Mouse (Mus musculus): ENCODE data around the gene Lars2. TPM values are rescaled to one million over a fixed set of nuclear protein-coding genes. Genes with fewer than 3 reads are reported as not detected.
A peak's percentile ranks its signal among the peaks of the same experiment; 100 is the strongest.

Gene Lars2
- polyA plus RNA-seq, 1 experiment from 2014 or later: 788 TPM

DNA sequence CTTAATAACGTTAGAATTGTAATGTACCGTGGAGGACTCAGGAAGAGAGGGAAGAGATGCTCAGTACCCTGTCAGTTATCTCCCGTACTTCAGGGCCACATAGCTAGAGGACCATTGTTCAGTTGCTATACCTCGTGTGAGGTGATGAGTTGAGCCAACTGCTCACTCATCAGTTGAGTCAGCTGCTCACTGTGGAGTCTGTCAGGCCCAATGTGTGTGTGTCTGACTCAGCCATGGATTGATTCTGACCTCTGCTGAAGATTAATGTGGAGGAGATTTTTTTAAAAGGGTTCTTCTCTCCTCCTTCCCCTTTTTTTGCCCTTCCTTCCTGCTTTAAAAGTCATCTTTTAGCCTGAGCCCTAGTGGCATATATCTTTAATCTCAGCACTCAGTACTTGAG lies 133.8 kb downstream of the Lars2 start:
- no peak for ATAC-seq
- Histone ChIP-seq H3K4me1 (peaks cover 18% of the 10 kb centered on the region), H3K27me3 (replicated peaks) (no peaks in the 10 kb centered on the region), H3K9me3 (replicated peaks) (no peaks in the 10 kb centered on the region), H3K36me3 (peaks cover 60% of the 10 kb centered on the region), H3K4me3 (no peak overlapping the region), H3K4me2 (no peak overlapping the region), H3K27ac (no peak overlapping the region), H3K9ac (no peak overlapping the region)
- WGBS (ENCODE audit: insufficient replicate concordance): 74% methylated on average over 4 of the region's 4 CpGs

DNA sequence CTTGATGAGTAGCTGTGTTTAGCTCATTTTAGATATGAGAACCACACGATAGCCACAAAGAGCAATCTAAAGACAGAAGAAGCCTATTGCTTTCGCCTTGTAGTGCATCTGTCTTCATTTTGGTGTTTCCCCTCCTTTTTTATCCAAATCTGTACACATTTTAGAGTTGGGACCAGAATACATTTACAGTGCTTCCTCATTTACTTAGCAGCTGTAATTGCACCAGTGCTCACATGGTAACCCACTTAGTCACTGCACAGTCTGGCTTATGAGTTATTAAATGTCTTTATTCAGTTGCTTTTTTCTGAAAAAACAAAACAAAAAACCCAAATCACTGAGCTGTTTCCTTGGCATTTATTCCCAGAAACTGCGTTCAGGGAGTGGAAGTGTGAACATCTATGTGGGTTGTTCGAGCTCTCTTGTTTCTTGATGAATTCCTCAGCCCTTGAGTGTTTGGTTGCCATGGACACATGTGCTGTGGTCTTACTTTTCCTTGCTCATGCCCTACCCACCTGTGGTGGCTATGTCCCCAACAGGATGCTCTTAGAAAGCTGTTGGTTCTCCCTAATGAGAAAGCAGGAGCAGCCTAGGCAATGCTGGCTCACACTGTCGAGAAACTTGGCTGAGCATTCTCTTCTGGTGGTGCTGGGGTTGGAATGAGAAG lies 136.6 kb downstream of the Lars2 start:
- H3K27me3 ChIP-seq (replicated peaks): no peaks in the 10 kb centered on the region
- H3K4me1 ChIP-seq: peaks cover 4% of the 10 kb centered on the region; the same call in 1 of the 2 replicates
- no peak overlapping the region for H3K4me3 ChIP-seq
- no peak overlapping the region for H3K4me2 ChIP-seq
- peaks cover 69% of the 10 kb centered on the region for H3K36me3 ChIP-seq
- 78% methylated on average over 5 of the region's 5 CpGs for WGBS (ENCODE audit: insufficient replicate concordance)
- H3K27ac ChIP-seq: no peak overlapping the region
- H3K9me3 ChIP-seq (replicated peaks): no peaks in the 10 kb centered on the region
- no peak for ATAC-seq
- H3K9ac ChIP-seq: no peak overlapping the region

DNA sequence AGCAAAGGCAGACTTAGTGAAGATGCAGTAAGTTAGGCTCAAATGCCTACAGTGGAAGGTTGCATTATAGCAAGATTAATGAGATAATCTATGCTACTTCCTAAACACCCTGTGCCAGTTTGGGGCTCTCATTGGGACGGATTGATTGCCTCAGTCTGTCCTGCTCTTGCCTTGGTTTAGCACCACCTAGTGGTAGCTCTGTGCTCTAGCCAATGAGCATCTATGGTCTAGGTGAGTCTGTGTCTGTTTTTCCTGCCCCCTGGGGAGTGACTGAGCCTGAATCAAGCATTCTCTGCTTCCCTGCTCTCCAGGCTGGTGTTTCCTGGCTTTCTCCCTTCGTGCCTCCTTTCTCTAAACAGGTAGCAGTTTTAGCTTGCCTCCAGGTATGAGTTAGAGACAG lies 137.6 kb downstream of the Lars2 start:
- 14% methylated on average over 2 of the region's 2 CpGs for WGBS (ENCODE audit: insufficient replicate concordance)
- Histone ChIP-seq H3K9ac (no peak overlapping the region), H3K36me3 (peaks cover 62% of the 10 kb centered on the region), H3K27me3 (replicated peaks) (no peaks in the 10 kb centered on the region), H3K9me3 (replicated peaks) (no peaks in the 10 kb centered on the region), H3K27ac (no peak overlapping the region), H3K4me3 (no peak overlapping the region), H3K4me2 (no peak overlapping the region), H3K4me1 (peaks cover 4% of the 10 kb centered on the region; the same call in 1 of the 2 replicates)
- ATAC-seq: peak; percentile 82

DNA sequence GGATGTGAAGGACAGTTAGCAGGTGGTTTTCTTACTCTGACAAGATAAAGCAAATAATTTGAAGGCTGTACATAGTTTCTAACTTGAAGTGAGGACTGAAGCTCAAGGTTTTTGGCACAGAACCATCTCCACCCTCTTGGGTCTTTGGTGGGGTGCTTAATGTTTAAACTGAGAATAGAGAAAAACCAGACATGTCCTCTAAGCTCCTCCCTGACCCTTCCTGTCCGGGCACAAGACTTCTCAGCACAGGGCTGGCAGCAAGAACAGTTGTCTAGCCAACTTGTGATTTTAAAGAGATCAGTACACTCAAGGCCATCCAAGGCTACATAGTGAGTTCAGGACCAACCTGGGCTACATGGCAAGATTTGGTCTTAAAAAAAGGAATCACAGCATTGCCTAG lies 138.9 kb downstream of the Lars2 start:
- Histone ChIP-seq H3K27me3 (replicated peaks) (no peaks in the 10 kb centered on the region), H3K36me3 (peaks cover 64% of the 10 kb centered on the region)
- no peak for ATAC-seq

DNA sequence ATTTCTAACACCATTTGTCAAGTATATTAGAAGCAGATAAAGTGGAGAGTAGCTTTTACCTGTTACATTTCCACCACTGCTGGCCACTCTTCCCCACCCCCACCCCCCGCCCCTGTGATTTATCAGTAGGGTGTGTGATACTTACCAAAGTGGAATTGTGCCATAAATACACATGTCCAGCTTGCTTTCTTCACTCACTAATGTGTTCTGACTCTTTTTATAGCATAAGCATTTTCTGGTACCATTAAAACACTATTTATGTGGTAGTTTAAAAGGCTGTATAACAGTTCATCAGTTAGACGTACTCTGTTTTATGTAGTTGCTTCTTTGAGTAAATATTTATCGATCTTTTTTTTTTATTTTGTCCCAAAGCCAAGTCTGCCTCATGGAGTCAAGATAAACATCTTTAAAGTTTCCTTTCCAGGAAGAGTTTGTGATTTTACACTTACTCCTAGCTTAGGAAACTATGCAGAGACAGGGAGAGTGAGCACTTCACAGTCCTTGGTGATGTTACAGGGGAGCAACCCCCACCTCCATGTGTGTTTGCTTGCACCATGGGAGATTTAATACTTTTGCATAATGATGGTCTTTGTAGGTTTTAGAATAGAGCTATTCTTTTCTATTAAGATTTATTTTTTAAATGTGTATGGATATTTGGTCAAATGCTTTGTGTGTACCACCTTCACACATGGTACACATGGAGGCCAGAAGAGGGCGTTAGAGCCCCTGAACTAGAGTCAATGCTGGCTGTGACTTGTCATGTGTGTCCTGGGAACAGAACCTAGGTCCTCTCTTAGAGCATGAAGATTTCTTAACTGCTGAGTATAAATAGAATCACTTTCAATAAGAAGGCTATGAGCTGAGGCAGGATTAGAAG lies 139.8 kb downstream of the Lars2 start:
- no peak overlapping the region for H3K27ac ChIP-seq

More for the DNA sequence above, 138.9 kb downstream of the Lars2 start:
- H3K4me1 ChIP-seq: peaks cover 7% of the 10 kb centered on the region; the same call in 1 of the 2 replicates
- H3K9ac ChIP-seq: no peak overlapping the region
- no peak overlapping the region for H3K4me2 ChIP-seq
- H3K9me3 ChIP-seq (replicated peaks): no peaks in the 10 kb centered on the region
- H3K27ac ChIP-seq: no peak overlapping the region
- 68% methylated on average over 1 of the region's 1 CpGs for WGBS (ENCODE audit: insufficient replicate concordance)
- no peak overlapping the region for H3K4me3 ChIP-seq

DNA sequence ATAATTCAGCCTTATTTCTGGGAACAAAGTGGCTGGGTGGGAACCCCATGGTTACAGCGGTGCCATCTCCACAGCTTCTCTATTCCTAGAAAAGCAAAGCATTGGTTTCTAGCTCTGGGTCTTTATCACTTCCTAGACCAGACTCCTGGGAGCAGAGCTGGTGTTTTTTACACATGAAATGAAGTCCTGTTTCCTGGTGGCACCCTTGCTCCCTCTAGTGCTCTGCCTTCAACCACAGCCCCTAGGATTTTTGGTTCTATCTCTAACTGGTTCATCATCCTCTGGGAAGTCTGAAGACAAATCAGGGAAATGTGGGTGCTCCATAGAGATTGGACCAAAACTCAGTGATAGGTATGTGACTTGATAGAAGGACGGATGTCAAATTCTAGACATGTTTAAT lies 140.7 kb downstream of the Lars2 start:
- Histone ChIP-seq H3K27me3 (replicated peaks) (no peaks in the 10 kb centered on the region), H3K9me3 (replicated peaks) (no peaks in the 10 kb centered on the region), H3K4me3 (no peak overlapping the region), H3K27ac (no peak overlapping the region), H3K36me3 (peaks cover 68% of the 10 kb centered on the region), H3K4me2 (no peak overlapping the region), H3K4me1 (peaks cover 7% of the 10 kb centered on the region; the same call in 1 of the 2 replicates), H3K9ac (no peak overlapping the region)
- WGBS (ENCODE audit: insufficient replicate concordance): 57% methylated on average over 2 of the region's 2 CpGs
- ATAC-seq: no peak

More for the DNA sequence above, 139.8 kb downstream of the Lars2 start:
- H3K27me3 ChIP-seq (replicated peaks): no peaks in the 10 kb centered on the region
- no peak overlapping the region for H3K4me3 ChIP-seq
- H3K9me3 ChIP-seq (replicated peaks): no peaks in the 10 kb centered on the region
- peaks cover 64% of the 10 kb centered on the region for H3K36me3 ChIP-seq
- H3K4me2 ChIP-seq: no peak overlapping the region
- H3K4me1 ChIP-seq: peaks cover 7% of the 10 kb centered on the region; the same call in 1 of the 2 replicates
- no peak for ATAC-seq
- 71% methylated on average over 4 of the region's 4 CpGs for WGBS (ENCODE audit: insufficient replicate concordance)
- no peak overlapping the region for H3K9ac ChIP-seq

DNA sequence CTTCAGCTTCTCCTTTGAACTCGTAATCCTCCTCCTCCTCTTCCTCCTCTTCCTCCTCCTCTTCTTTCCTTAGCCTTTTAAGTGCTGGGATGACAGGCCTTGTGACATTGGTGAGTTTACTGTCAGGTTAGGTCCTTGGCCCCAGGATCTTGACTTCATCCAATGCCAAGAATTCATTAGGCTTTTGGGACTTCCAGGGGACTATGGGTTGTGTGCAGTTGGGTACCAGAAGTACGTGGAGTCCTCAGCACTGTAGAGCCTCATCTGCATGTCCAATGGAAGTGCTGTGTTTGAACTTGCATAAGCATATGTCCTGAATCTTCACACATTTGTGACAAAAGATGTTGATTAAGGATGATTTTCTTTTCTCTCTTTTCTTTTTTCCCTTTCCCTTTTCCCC lies 142.3 kb downstream of the Lars2 start:
- no peak for ATAC-seq
- H3K36me3 ChIP-seq: peaks cover 68% of the 10 kb centered on the region
- H3K9me3 ChIP-seq (replicated peaks): no peaks in the 10 kb centered on the region
- no peak overlapping the region for H3K27ac ChIP-seq
- no peak overlapping the region for H3K4me2 ChIP-seq
- no peaks in the 10 kb centered on the region for H3K27me3 ChIP-seq (replicated peaks)
- peaks cover 7% of the 10 kb centered on the region; the same call in 1 of the 2 replicates for H3K4me1 ChIP-seq
- no peak overlapping the region for H3K4me3 ChIP-seq
- no peak overlapping the region for H3K9ac ChIP-seq
- WGBS (ENCODE audit: insufficient replicate concordance): 70% methylated on average over 2 of the region's 2 CpGs

DNA sequence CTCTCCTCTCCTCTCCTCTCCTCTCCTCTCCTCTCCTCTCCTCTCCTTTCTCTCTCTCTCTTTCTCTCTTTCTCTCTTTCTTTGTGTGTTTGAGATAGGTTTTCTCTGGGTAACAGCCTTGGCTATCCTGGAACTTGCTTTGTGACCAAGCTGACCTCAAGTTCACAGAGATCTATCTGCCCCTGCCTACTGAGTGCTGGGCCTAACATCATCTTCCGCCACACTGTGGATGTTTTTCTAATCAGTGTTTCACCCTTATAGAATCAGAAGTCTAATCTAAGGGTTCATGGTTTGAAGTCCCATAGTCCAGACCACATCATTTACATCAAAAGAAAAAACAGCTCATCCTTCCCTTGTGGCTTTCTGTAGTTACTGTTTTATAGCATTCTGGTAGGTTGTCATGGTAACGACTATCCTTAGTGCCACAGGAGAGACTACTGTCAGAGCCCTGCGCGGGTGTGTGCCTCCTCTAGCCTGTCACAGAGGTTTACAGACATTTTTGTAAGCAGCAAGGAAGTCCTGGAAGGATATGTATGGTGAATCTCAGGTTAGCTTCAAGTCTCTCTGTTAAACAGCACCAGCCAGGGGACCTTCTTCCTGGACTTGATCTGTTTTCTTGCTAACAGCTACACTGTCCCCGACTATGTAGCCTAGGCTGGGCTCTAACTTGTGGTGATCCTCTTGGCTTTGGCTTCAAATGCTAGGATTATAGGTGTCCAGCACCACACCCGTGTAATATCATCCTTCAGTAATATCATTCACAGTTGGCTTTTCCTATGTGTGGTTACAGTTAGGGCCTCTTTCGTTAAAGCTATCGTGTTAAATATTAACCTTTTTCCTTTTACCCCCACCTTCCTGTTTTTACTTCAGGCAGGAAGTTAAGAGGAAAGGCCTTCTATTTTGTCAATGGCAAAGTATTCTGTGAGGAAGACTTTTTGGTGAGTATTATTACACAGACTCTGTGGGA lies 143.2 kb downstream of the Lars2 start:
- H3K27ac ChIP-seq: 0 out of 2 replicates have a peak overlapping the region, but pooled peaks have one; percentile 18
- 64% methylated on average over 8 of the region's 8 CpGs for WGBS (ENCODE audit: insufficient replicate concordance)
- ATAC-seq: peak; percentile 47

DNA sequence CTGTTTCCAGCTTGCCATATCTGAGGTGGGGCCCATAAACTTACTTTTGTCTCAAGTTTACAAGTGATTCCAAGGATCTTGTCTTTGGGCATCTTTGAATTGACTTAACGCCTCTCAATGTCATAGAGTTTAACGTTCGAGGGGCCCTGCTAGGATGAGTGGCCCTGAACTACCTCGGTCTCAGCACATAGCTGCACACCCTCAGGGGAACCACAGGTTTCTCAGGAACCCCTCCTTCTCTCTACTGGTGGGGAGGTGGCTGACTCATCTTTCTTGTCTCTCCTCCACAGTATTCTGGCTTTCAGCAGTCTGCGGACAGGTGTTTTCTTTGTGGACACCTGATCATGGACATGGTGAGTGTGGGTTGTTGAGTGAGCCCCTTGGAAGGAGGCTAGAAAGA lies 144.2 kb downstream of the Lars2 start:
- Histone ChIP-seq H3K27me3 (replicated peaks) (no peaks in the 10 kb centered on the region), H3K9ac (no peak overlapping the region), H3K4me1 (peaks cover 7% of the 10 kb centered on the region; the same call in 1 of the 2 replicates), H3K27ac (no peak overlapping the region), H3K36me3 (peaks cover 60% of the 10 kb centered on the region), H3K4me2 (no peak overlapping the region), H3K4me3 (no peak overlapping the region), H3K9me3 (replicated peaks) (no peaks in the 10 kb centered on the region)
- no peak for ATAC-seq
- WGBS (ENCODE audit: insufficient replicate concordance): 84% methylated on average over 5 of the region's 5 CpGs

More for the DNA sequence above, 143.2 kb downstream of the Lars2 start:
- no peak overlapping the region for H3K9ac ChIP-seq
- no peaks in the 10 kb centered on the region for H3K27me3 ChIP-seq (replicated peaks)
- peaks cover 64% of the 10 kb centered on the region for H3K36me3 ChIP-seq
- H3K9me3 ChIP-seq (replicated peaks): no peaks in the 10 kb centered on the region
- H3K4me3 ChIP-seq: no peak overlapping the region
- peaks cover 7% of the 10 kb centered on the region; the same call in 1 of the 2 replicates for H3K4me1 ChIP-seq
- no peak overlapping the region for H3K4me2 ChIP-seq
